Mouse (Mus musculus): ENCODE results near the gene Mfap3. TPM values are rescaled to one million over a fixed set of nuclear protein-coding genes. Genes with fewer than 3 reads are reported as not detected.

Mfap3 gene
- 1.7 and 2.3 TPM in 2 replicates for polyA plus RNA-seq (2012; ENCODE audit: low replicate concordance)

DNA sequence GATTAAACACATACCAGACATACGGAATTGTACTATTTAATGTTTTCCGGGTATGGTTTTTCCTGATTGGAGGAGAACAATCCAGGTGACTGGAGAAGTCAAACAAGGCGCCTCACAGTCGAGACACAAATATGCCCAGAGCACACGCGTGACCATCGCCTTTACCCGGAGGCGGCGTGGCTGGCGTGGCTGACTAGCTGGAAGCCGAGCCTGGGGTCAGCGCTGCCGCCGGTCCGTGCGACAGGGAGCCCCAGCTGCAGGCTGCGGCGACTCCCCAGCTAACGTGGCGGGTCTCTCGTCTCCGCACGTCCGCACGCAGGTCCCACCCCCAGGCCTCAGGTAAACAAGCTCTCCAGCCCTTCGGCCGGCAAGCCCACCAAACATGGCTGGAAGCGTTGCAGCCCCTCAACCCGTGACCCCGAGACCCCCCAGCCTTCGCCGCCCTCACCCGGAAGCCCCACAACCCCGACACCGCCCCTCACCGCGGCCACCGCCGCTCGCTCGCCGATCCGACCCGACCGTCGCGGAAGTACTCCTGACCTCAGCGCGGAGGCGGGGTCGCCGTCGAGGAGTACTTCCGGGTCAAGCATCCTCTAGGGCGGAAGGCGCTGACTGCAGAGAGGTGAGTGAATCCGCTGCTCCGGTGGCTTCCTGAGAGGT, at the start of gene Mfap3, which contains the start of gene Fam114a2:
Gene Mfap3, plus strand, starts transcription at position 574 of the 660 bp plus-strand sequence.
Gene Fam114a2, minus strand, starts transcription at position 527 of the 660 bp plus-strand sequence.

Other genes starting within 250 kb of the Mfap3 start
- 1.5 and 2.9 TPM in 2 replicates for gene Fam114a2, start within 50 bp of the Mfap3 start, polyA plus RNA-seq (2012; ENCODE audit: low replicate concordance)
- gene Galnt10, start 126.8 kb downstream of the Mfap3 start, polyA plus RNA-seq (2012; ENCODE audit: low replicate concordance): 10.8 and 20.3 TPM in 2 replicates

Data from hematopoietic multipotent progenitor cell, adult 10-12 weeks (in vitro differentiated cells).